Mouse (Mus musculus): ENCODE measurements at regions not wholly inside any gene's neighbourhood (a gene's known extent, or its start where the extent isn't known, plus 50 kb on each side); places are given as distances from the start of the nearest gene placed in this dataset.

- DNase-seq (ENCODE audit: low spot score): no peak
Observed at GRCm38 (mm10) chr6:11796361-11796760, 110.9 kb downstream of the Ndufa4 start.

DNA sequence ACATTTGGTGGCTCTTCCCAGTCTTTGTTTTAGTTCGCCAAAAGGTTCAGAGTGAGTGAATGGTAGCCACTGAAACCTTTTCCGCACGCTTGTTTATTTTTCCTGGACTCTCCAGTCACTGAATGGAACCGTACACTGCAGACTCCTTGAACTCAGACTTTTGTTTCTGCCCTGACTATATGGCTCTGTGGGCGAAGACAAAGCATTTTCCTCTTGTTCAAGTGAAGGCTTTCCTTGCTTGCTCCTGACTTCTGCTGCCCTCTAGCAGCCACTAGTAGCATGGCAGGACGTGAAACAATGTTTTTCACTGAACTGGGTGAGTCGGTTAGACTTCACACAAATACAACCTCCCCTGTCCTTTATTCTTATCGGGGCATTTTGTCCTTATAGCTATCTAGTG lies 113.9 kb downstream of the Ndufa4 start:
- DNase-seq (ENCODE audit: low spot score): peak; percentile 69

DNA sequence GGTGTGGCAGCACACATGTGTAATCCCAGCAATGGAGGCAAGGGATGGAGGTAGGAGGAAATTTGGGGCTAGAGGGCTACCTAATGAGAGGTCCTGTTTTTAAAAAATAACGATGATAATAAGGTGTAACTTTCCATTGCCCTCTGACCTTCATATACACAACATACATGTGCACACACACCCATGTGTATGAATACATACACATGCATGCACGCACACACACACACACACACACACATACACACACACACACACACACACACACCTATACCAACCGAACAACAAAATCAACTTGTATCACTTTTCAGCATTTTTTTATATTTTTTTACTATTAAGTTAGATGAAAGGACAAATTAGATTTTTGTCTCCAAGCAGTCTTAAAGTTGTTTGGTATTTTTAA lies 115.1 kb downstream of the Ndufa4 start:
- DNase-seq (ENCODE audit: low spot score): no peak

DNA sequence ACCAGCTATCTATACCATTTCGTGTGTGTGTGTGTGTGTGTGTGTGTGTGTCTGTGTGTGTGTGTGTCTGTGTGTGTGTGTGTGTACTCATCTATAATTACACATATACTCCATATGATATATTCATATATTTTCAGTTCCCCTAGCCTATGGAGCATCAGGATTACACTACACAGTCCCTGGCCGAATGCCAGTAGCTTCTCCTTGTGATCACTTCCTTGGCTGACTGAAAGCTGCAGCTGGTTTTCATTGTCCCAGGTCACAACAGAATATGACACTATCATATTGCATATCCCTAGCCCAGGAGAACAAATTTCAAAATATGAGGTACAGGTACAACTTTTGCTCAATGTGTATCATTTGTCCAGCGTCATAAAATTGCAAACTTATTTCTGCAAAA lies 116.2 kb downstream of the Ndufa4 start:
- DNase-seq (ENCODE audit: low spot score): no peak

DNA sequence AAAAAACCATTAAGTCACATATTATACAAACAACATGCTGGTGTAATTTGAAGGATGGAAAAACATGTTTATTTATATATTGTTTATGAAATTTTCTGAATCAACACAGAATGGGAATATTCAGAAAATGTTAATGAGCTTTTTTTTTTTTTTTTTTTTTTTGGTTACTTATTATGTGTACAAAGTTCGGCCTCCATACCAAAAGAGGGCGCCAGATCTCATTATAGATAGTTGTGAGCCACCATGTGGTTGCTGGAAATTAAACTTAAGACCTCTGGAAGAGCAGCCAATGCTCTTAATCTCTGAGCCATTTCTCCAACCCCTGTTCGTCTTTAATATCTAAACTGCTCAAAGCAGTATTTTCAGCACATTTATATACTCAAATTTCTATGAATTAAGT lies 133.3 kb downstream of the Ndufa4 start:
- DNase-seq (ENCODE audit: low spot score): no peak

DNA sequence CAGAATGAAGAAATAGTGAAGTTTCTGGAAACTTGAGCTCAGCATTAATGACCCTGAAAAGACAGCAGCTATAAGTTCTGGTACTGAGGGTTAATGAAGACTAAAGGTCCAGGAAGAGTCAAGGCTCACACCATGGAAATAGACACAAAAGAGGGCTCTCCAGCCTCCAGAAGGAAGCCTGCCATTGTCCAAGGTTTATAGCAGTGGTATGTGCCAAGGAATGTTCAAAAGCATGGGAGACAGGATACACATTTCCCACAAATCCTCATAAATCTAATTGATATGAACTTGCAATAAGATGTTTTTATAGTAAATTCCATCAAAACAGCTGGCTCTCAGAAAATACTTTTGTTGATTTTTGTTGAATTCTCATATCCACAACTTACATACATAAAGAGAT lies 144.4 kb downstream of the Ndufa4 start:
- no peak for DNase-seq (ENCODE audit: low spot score)

DNA sequence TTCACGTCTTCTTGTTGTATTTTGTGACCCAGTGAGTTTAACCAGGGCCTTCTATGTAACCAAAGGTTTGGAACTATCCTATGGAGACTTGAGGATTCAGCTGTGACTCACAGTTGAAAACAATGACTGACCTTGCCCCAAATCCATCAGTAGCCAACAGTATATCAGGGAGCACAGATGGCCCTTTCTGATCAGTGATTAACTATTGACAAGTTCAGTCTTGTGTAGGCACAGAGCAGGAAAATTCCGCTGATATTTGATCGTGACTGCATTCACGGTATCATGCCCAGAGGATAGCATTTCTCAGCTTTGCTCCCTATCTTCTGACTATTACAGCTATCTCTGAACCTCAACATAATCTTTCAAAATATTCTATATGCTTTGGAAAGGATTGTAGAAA lies 169.6 kb downstream of the Ndufa4 start:
- no peak for DNase-seq (ENCODE audit: low spot score)

GRCm38 (mm10) chr6:11731126-11731525 lies 176.2 kb downstream of the Ndufa4 start:
- DNase-seq (ENCODE audit: low spot score): no peak

DNA sequence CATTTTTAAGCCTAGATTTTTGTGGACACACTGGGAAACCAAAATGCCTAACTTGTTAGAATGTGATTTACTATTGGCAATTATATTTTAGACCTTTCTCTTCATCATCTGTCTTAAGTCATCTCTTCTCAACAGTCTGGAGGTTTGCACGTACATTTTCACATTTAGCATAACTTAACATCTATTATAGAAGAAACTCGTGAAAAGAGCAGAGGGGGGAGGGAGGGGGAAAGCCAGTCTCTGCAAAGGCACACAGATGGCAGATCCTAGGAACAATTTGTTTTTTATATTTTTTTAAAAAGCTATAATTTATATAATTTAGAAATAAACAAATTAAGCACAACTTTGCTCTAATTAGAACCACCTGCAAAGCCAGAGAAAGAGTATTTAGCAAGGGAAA lies 176.6 kb downstream of the Ndufa4 start:
- DNase-seq (ENCODE audit: low spot score): no peak

DNA sequence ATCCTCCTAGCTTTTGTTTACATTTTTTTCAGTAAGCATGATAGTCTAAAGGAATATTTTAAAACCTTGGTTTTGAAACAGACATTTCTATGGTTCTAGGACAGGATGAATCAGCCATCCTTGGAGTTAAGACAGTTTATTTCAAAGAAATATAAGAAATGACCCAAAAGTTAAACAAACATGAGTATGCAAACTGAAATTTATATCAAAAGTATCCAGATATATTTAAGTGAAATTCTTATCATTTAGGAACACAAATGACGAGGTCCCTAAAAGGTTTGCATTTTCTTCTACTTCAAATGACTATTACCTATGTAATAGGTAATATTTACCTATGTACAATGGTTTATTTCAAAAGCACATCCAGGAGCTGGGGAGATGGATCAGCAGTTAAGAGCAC lies 179.5 kb downstream of the Ndufa4 start:
- no peak for DNase-seq (ENCODE audit: low spot score)

DNA sequence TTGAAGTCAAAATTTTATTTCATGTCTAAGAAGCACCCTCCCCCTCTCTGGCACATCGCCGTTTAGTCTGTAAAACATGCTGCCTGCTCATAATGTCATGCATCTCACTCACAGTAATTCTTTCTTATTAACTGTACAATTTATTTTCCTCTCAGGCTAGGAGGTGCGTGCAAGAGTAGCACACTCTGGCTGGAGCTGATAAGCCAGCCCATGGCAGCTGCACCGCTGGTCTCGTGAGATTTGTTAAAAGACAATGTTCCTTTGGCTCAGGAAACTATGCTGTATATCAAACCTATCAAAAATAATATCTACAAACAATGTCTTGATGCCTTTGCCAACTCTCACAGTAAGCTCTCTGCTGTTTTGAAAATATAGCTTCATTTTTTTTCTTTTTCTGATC lies 179.9 kb downstream of the Ndufa4 start:
- DNase-seq (ENCODE audit: low spot score): no peak

- peak; percentile 12 for DNase-seq (ENCODE audit: low spot score)
Observed at GRCm38 (mm10) chr6:11723519-11723918, 183.8 kb downstream of the Ndufa4 start.

DNA sequence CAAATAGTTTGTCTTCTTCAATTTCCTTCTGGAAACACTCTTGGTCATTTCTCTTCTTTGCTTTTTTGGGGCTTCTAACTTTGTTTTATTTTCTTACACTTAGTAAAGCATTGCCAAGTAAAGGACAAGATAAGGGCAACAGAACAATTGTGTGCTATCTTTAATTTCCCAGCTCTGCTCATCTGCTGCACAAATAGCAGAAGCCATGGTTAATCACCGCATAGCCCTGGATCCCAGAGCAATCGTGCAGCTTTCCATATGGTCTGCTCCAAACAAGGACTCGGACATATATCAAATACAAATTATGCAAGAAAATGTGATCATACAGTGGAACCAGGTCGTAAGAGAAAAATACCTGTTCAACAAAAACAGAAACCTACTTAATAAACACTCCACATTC lies 187.0 kb downstream of the Ndufa4 start:
- no peak for DNase-seq (ENCODE audit: low spot score)

DNA sequence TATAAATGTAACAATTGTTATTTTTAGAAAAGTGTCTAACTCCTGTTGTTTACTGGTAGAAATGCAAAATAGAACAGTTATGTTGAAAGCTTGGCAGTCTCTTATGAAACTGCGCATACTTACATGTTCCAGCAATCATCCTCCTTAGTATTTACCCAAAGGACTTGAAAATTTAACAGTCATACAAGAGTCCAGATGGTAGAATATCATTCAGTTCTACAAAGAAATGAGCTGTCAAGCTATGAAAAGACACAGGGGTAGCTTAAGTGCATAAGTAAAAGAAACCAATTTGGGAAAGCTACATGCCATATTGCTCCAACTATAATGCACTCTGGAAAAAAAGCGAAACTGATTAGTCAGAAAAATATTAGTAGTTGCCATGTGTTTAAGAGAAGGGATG lies 196.7 kb downstream of the Ndufa4 start:
- DNase-seq (ENCODE audit: low spot score): no peak

DNA sequence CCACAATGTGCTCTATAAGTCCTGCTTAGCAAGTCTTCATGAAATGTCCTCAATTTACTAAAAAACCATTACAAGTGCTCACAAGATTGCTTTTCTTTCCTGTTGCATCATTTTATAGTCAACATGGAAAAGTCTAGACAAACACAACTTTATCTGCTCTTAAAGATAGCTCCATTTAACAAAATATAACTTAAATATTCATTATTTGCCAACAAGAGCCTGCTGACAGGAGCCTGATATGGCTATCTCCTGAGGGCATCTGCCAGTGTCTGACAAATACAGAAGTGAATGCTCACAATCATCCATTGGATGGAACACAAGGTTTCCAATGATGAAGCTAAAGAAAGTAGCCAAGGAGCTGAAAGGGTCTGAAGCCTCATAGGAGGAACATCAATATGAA lies 197.8 kb downstream of the Ndufa4 start:
- DNase-seq (ENCODE audit: low spot score): no peak
